ENCODE assay signal across 8 mouse cellular contexts in genomic region chr7:40898096-40898710, GRCm38 (mm10). TPM values are rescaled to one million over a fixed set of nuclear protein-coding genes. Genes with fewer than 3 reads are reported as not detected.
DNase-seq lines count a peak whose midpoint lies in the region; ATAC-seq lines count a peak whose summit lies in the region.

Vstm2b (plus strand) TSS chr7:40898328.

- H3K27ac ChIP-seq in intestine, embryonic 14.5 days (ENCODE audit: low read depth): no peak within 1 kb of the TSS
- H3K27ac ChIP-seq in liver, embryonic 16.5 days (ENCODE audit: low read length): no peak within 1 kb of the TSS

- peak; percentile 14 for DNase-seq in kidney, postnatal 10 days
- no peak for DNase-seq in kidney, adult 9 months
- DNase-seq in embryo, embryonic 9.5 days (ENCODE audit: extremely low spot score): peak; percentile 46
- DNase-seq in intestine, embryonic 14.5 days (ENCODE audit: low spot score): peak; percentile 52
- DNase-seq in spleen, postnatal 4 days (ENCODE audit: low spot score in 2 of 2): no peak
- DNase-seq in ovary, adult 18-20 months (ENCODE audit: low spot score): no peak
- DNase-seq in thymus, adult 18-20 months: no peak

- ATAC-seq in intestine, embryonic 14.5 days (replicated peaks; ENCODE audit: low FRiP score, low TSS enrichment, low read depth): no peak
- no peak for ATAC-seq in liver, embryonic 16.5 days (ENCODE audit: low read depth)

- H3K4me2 ChIP-seq in intestine, embryonic 14.5 days (ENCODE audit: low read length): peak within 1 kb of the TSS; percentile 77
- H3K4me2 ChIP-seq in liver, embryonic 16.5 days (ENCODE audit: low read depth, low read length): peak within 1 kb of the TSS; percentile 20; the same call in 1 of the 2 replicates

- H3K9ac ChIP-seq in intestine, embryonic 14.5 days (ENCODE audit: low read length): peak within 1 kb of the TSS; percentile 27; the same call in 1 of the 2 replicates
- H3K9ac ChIP-seq in liver, embryonic 16.5 days (ENCODE audit: low read depth, low read length): no peak within 1 kb of the TSS

- peaks cover 70% of the 10 kb centered on the region for H3K27me3 ChIP-seq in intestine, embryonic 14.5 days (replicated peaks; ENCODE audit: control insufficient read depth, insufficient read depth, low read length)
- H3K27me3 ChIP-seq in liver, embryonic 16.5 days (ENCODE audit: control insufficient read depth, insufficient read depth, low read depth, low read length): peaks cover 60% of the 10 kb centered on the region

- H3K36me3 ChIP-seq in intestine, embryonic 14.5 days (ENCODE audit: control insufficient read depth, insufficient read depth, low read length): no peaks in the 10 kb centered on the region
- no peaks in the 10 kb centered on the region for H3K36me3 ChIP-seq in liver, embryonic 16.5 days (ENCODE audit: control insufficient read depth, insufficient read depth)

- no peaks in the 10 kb centered on the region for H3K4me1 ChIP-seq in intestine, embryonic 14.5 days (replicated peaks; ENCODE audit: control insufficient read depth, insufficient read depth, low read length)
- no peaks in the 10 kb centered on the region for H3K4me1 ChIP-seq in liver, embryonic 16.5 days (ENCODE audit: control insufficient read depth, low read depth, low read length)

- 1% methylated on average over 29 of the region's 35 CpGs for WGBS in intestine, embryonic 14.5 days
- 5% methylated on average over 29 of the region's 35 CpGs for WGBS in liver, embryonic 16.5 days (ENCODE audit: insufficient replicate concordance)

- peak within 1 kb of the TSS; percentile 38 for H3K4me3 ChIP-seq in intestine, embryonic 14.5 days (ENCODE audit: low read depth, low read length)
- H3K4me3 ChIP-seq in liver, embryonic 16.5 days (ENCODE audit: low read depth, low read length): no peak within 1 kb of the TSS; the same call in 1 of the 2 replicates

- H3K9me3 ChIP-seq in intestine, embryonic 14.5 days (ENCODE audit: control insufficient read depth, low read length): no peaks in the 10 kb centered on the region
- no peaks in the 10 kb centered on the region for H3K9me3 ChIP-seq in liver, embryonic 16.5 days (replicated peaks; ENCODE audit: control insufficient read depth, low read length)

RNA-seq across cellular contexts. Expression of gene Vstm2b, which starts in this region (rescaled TPM):
- 0.79 and 1.4 TPM in 2 replicates for polyA plus RNA-seq in intestine, embryonic 14.5 days (2014; fragmentation: Nextera tagmentation; extraction: Ambion mirVana)
- polyA plus RNA-seq in liver, embryonic 16.5 days (2015; fragmentation: Nextera tagmentation; extraction: Ambion mirVana): not detected in 2 replicates

Comparison
In these comparisons a context has a peak if more than half of its experiments do, and no peak if none do; other contexts are left out.
1. DNase-seq: peak in kidney, postnatal 10 days (single experiment), embryo, embryonic 9.5 days (single experiment) and intestine, embryonic 14.5 days (single experiment); none in kidney, adult 9 months (single experiment), spleen, postnatal 4 days (0 of 2), ovary, adult 18-20 months (single experiment) and thymus, adult 18-20 months (0 of 2).